Mouse (Mus musculus): ENCODE data around the gene Spata31.
A peak's percentile ranks its signal among the peaks of the same experiment; 100 is the strongest.

Gene Spata31

DNA sequence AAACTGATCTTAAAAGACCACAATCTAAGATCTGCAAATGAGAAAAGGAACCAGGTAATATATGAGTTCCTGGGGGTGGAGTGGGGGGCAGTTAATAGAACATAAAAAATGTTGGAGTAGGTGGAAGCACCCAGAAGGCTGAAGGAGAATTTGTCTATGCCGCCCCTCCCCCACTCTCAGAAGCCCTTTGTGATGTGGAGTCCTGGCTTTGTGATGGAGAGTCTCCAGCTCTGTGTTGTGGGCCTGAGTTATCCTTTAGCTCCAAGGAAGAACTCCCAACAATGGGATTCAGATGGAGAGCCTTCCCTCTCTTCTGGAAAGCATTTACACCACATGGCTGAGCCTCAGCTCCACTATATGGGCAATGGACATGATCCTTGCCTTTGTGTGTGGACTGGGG, at the start of gene Spata31:
TSS of gene Spata31 (plus strand) at position 216 of the 400 bp plus-strand sequence.
- DNase-seq (ENCODE audit: low spot score in 2 of 2) = no peak

DNA sequence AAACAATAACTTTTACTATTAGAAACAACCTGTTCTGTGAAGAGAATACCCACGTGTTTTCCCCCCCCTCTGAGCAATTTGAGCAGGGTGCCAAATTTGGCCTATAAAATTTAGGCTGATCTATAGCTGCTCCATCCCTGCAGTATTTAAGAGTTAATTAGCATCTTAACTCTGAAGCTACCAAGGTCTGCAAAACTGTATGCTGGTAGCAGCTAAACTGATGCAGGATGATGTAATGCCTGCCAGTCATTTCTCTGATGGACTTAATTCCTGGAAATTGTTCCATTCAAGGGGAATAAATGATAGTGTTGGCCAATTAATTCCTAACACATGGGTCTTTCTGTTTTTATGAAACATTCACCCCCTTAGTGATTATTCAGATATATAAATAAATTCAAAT, 14.1 kb upstream of the Spata31 start:
- no peak for DNase-seq (ENCODE audit: low spot score in 2 of 2)

DNA sequence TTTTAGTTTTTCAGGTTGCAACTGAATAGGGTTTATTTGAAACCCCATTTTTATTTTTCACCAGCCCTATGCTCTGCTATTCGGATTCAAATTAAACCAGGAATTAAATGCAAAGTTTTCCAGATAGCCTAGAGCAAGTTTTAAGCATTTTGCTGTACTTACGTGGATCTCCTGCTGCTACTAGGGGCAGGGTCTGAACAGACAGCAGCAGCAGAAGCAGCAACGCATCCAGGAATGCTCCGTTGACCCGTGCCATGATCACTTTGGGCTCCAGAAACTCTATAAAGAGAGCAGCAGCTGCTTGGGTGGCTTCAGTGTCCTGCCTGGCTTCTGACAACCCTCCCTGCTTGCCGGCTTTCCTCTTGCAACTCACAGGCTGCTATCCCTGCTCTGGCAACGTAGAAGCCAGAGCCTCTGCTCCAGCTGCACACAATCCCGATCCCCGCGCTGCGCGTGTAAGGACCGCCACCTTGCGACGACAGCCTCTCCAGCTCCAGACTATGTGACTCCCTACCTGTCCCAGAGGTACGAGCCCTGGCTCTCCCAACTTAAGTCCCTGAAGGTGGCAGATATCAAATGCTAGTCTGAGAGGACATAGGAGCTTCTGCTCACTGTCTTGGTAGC, 13.5 kb upstream of the Spata31 start, which contains the start of gene Cntnap3:
TSS of gene Cntnap3 (minus strand) at position 371 of the 624 bp plus-strand sequence.
- DNase-seq (ENCODE audit: low spot score in 2 of 2) = peak; percentile 18 to 29

Measured in cerebellum, postnatal 4 days (tissue).